Mouse (Mus musculus) small intestine, adult 2 months (tissue): ENCODE results near the gene Galnt16.

Experiments
- CTCF ChIP-seq: fragments of 200-500 bp; IDR thresholded peaks from 2 replicates; pipeline ENCODE4 v1.5.1; 2012; ENCODE audit warnings: low read depth, mild to moderate bottlenecking, control low read depth, inconsistent platforms, low read length, moderate library complexity, mixed read lengths; ENCODE audit not compliant: insufficient replicate concordance, insufficient read length; ENCODE audit errors: extremely low read depth
- POLR2A ChIP-seq: fragments of 200-500 bp; IDR thresholded peaks from 2 replicates; pipeline ENCODE4 v1.6.1; 2012; ENCODE audit warnings: low read depth, mild to moderate bottlenecking, control low read depth, inconsistent platforms, low read length, moderate library complexity

GRCm38 (mm10) chr12:80567375-80567774 is 49.3 kb downstream of the Galnt16 start:
- TF ChIP-seq POLR2A (no peak), CTCF (no peak)
